Mouse (Mus musculus) kidney, embryonic 16.5 days (tissue): Measurements from ENCODE around the gene Relb. TPM values are rescaled to one million over a fixed set of nuclear protein-coding genes. Genes with fewer than 3 reads are reported as not detected.

Source experiments
- ATAC-seq: fragments of 200-750 bp; cut with Nextera tagmentation; 2 replicates; pipeline ENCODE4 v1.8.0; 2017; ENCODE audit warnings: moderate TSS enrichment; ENCODE audit not compliant: low FRiP score, low TSS enrichment
- H3K27ac ChIP-seq: fragments of 300-500 bp; sonication (generic); 2 replicates; pipeline ENCODE4 v1.5.1; 2014; ENCODE audit warnings: low read length
- H3K27me3 ChIP-seq: fragments of 300-500 bp; sonication (generic); 2 replicates; pipeline ENCODE4 v1.6.1; 2014; ENCODE audit warnings: low read length, control low read depth, mixed read lengths; ENCODE audit not compliant: insufficient read depth
- H3K36me3 ChIP-seq: fragments of 300-500 bp; sonication (generic); 2 replicates; pipeline ENCODE4 v1.6.1; 2014; ENCODE audit warnings: low read length, control low read depth, mixed read lengths; ENCODE audit not compliant: insufficient read depth
- H3K4me1 ChIP-seq: fragments of 300-500 bp; sonication (generic); 2 replicates; pipeline ENCODE4 v1.6.1; 2014; ENCODE audit warnings: low read length, control low read depth, mixed read lengths; ENCODE audit not compliant: insufficient read depth
- H3K4me2 ChIP-seq: fragments of 300-500 bp; sonication (generic); replicated peaks from 2 replicates; pipeline ENCODE4 v1.6.1; 2014; ENCODE audit warnings: low read depth, low read length
- H3K4me3 ChIP-seq: fragments of 300-500 bp; sonication (generic); 2 replicates; pipeline ENCODE4 v1.5.1; 2014; ENCODE audit warnings: mild to moderate bottlenecking, low read length
- H3K9ac ChIP-seq: fragments of 300-500 bp; sonication (generic); replicated peaks from 2 replicates; pipeline ENCODE4 v1.6.1; 2014; ENCODE audit warnings: low read length
- H3K9me3 ChIP-seq: fragments of 300-500 bp; sonication (generic); 2 replicates; pipeline ENCODE4 v1.6.1; 2016; ENCODE audit warnings: low read length, control low read depth
- WGBS: fragments of 180-500 bp; shearing (Covaris S2); extraction: QIAGEN DNeasy Blood & Tissue Kit; methylation state at CpG from one replicate; pipeline ENCODE4 v1.1.7; 2014; 5-methylcytosine and 5-hydroxymethylcytosine counted together
- polyA plus RNA-seq: library from polyadenylated mRNA; unstranded; fragments of >200 nt; fragmentation: Nextera tagmentation; extraction: Ambion mirVana; gene quantifications from 2 replicates; pipeline ENCODE4 v1.2.1, GENCODE M21; 2015

Relb gene
- polyA plus RNA-seq, 1 experiment from 2014 or later = 10.6 TPM

GRCm38 (mm10) chr7:19575559-19575958, 53.7 kb downstream of the Relb start:
- WGBS = 69% methylated on average over 3 of the region's 3 CpGs
- no peak overlapping the region for H3K4me3 ChIP-seq
- H3K4me2 ChIP-seq = no peak overlapping the region
- H3K36me3 ChIP-seq = peaks cover 9% of the 10 kb centered on the region
- no peak overlapping the region for H3K27ac ChIP-seq
- H3K9ac ChIP-seq = no peak overlapping the region
- H3K27me3 ChIP-seq = peaks cover 30% of the 10 kb centered on the region
- ATAC-seq = no peak
- H3K9me3 ChIP-seq = no peaks in the 10 kb centered on the region
- H3K4me1 ChIP-seq = peaks cover 33% of the 10 kb centered on the region

GRCm38 (mm10) chr7:19573776-19574140, 55.5 kb downstream of the Relb start:
- peak overlapping the region; percentile 90 for H3K27ac ChIP-seq
- WGBS = 23% methylated on average over 16 of the region's 16 CpGs

DNA sequence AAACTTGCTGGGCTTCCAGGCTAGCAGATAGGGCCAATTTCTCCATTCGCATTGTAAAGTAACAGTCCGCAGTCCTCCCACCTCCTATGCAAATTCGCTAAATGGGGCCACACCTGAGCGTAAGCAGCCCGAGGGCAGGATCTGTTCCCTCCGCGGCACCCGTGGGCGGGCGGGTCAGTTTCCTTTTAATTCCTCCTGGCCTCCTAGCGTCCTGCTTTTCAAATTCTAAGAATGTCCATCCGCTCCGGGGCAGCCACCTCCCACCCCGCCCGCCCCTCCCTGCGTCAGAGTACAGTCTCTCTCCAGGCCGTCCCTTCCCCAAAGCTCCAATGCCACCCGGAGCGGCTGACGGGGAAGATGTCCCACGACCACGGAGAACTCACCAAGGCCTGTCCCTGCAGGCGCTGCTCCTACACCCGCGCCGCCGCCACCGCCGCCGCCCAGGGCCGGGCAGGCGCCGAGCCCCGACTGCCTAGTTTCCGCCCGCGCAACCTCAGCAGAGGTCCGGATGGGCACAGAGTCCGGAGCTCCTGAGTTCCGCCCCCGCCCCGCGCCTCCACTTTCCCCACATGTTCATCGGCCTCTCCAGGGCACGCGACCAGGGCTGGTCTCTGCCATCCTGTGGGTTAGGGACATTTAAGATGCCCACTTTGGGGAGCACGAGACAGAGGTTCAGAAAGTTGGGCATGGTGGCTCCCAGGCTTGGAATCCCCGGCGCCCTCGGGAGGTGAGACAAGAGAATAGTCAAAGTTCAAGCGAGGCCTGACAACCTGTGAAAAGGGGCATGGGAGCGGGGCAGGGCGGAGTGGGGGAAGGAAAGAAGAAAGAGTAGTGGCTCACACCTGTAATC, 56.1 kb downstream of the Relb start:
- ATAC-seq = peak; percentile 88
- H3K36me3 ChIP-seq = peaks cover 15% of the 10 kb centered on the region
- peak overlapping the region; percentile 80 for H3K9ac ChIP-seq
- H3K4me2 ChIP-seq = peak overlapping the region; percentile 94
- peaks cover 32% of the 10 kb centered on the region for H3K4me1 ChIP-seq
- H3K4me3 ChIP-seq = peak overlapping the region; percentile 84
- no peaks in the 10 kb centered on the region for H3K9me3 ChIP-seq
- peaks cover 24% of the 10 kb centered on the region for H3K27me3 ChIP-seq
- H3K27ac ChIP-seq = peak overlapping the region; percentile 90
- WGBS = under 1% methylated on average over 53 of the region's 53 CpGs

More at GRCm38 (mm10) chr7:19573776-19574140, 55.5 kb downstream of the Relb start:
- H3K9me3 ChIP-seq = no peaks in the 10 kb centered on the region
- peak overlapping the region; percentile 94 for H3K4me2 ChIP-seq
- H3K27me3 ChIP-seq = peaks cover 30% of the 10 kb centered on the region
- peak overlapping the region; percentile 80 for H3K9ac ChIP-seq
- peaks cover 33% of the 10 kb centered on the region for H3K4me1 ChIP-seq
- H3K36me3 ChIP-seq = peaks cover 15% of the 10 kb centered on the region
- ATAC-seq = no peak
- H3K4me3 ChIP-seq = peak overlapping the region; percentile 84

GRCm38 (mm10) chr7:19569647-19570046, 59.6 kb downstream of the Relb start:
- 81% methylated on average over 3 of the region's 3 CpGs for WGBS
- Histone ChIP-seq H3K36me3 (peaks cover 28% of the 10 kb centered on the region), H3K27me3 (no peaks in the 10 kb centered on the region), H3K4me2 (no peak overlapping the region), H3K4me1 (peaks cover 18% of the 10 kb centered on the region), H3K27ac (no peak overlapping the region), H3K9me3 (no peaks in the 10 kb centered on the region), H3K4me3 (no peak overlapping the region), H3K9ac (no peak overlapping the region)
- no peak for ATAC-seq

GRCm38 (mm10) chr7:19567426-19567825, 61.8 kb downstream of the Relb start:
- no peak for ATAC-seq
- Histone ChIP-seq H3K27me3 (no peaks in the 10 kb centered on the region), H3K9me3 (peaks cover 5% of the 10 kb centered on the region), H3K4me3 (no peak overlapping the region), H3K36me3 (peaks cover 35% of the 10 kb centered on the region), H3K4me1 (peaks cover 18% of the 10 kb centered on the region), H3K9ac (no peak overlapping the region), H3K4me2 (no peak overlapping the region), H3K27ac (no peak overlapping the region)
- 89% methylated on average over 8 of the region's 8 CpGs for WGBS

- Histone ChIP-seq H3K4me3 (no peak overlapping the region), H3K36me3 (peaks cover 34% of the 10 kb centered on the region), H3K27me3 (no peaks in the 10 kb centered on the region), H3K4me2 (no peak overlapping the region), H3K4me1 (peaks cover 10% of the 10 kb centered on the region), H3K27ac (no peak overlapping the region), H3K9ac (no peak overlapping the region), H3K9me3 (peaks cover 5% of the 10 kb centered on the region)
- WGBS = 100% methylated on average over 2 of the region's 2 CpGs
- no peak for ATAC-seq
Measured at GRCm38 (mm10) chr7:19565803-19566202, 63.4 kb downstream of the Relb start.

- H3K4me1 ChIP-seq = peaks cover 23% of the 10 kb centered on the region
- H3K27me3 ChIP-seq = no peaks in the 10 kb centered on the region
- no peak overlapping the region for H3K27ac ChIP-seq
- no peak overlapping the region for H3K4me3 ChIP-seq
- H3K4me2 ChIP-seq = no peak overlapping the region
- peaks cover 5% of the 10 kb centered on the region for H3K9me3 ChIP-seq
- no peak for ATAC-seq
- no peak overlapping the region for H3K9ac ChIP-seq
- 94% methylated on average over 4 of the region's 4 CpGs for WGBS
- peaks cover 24% of the 10 kb centered on the region for H3K36me3 ChIP-seq
Measured at GRCm38 (mm10) chr7:19564455-19564854, 64.8 kb downstream of the Relb start.

DNA sequence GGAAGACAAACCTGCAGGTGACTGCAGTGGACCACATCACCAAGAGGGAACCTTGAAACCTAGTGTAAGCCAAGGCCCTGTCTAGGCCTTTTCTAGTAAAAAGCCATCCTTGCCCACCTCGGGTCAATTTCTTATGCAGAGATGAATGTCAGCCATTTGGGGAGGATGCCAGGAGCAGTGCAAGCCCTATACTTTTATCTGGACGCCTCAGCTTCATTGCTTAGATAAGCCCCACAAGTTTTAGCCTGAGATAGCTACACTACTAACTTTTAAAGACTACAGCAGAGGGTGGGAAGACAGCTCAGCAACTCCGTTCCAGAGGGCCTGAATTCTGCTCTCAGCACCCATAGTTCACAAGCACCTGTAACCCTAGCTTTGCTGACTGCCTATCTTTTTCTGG, 65.4 kb downstream of the Relb start:
- Histone ChIP-seq H3K9ac (no peak overlapping the region; the same call in 1 of the 2 replicates), H3K36me3 (peaks cover 19% of the 10 kb centered on the region), H3K27ac (no peak overlapping the region), H3K4me2 (no peak overlapping the region), H3K27me3 (no peaks in the 10 kb centered on the region), H3K4me3 (no peak overlapping the region), H3K4me1 (peaks cover 29% of the 10 kb centered on the region), H3K9me3 (peaks cover 5% of the 10 kb centered on the region)
- 81% methylated on average over 3 of the region's 3 CpGs for WGBS
- no peak for ATAC-seq

- Histone ChIP-seq H3K27me3 (no peaks in the 10 kb centered on the region), H3K9ac (peak within 1 kb of the TSS; percentile 96), H3K27ac (peak within 1 kb of the TSS; percentile 94), H3K9me3 (peaks cover 5% of the 10 kb centered on the region), H3K4me2 (peak within 1 kb of the TSS; percentile 81), H3K4me3 (peak within 1 kb of the TSS; percentile 99), H3K36me3 (peaks cover 19% of the 10 kb centered on the region), H3K4me1 (peaks cover 37% of the 10 kb centered on the region)
- 0 out of 2 replicates have a peak, but pooled peaks have one; percentile 43 for ATAC-seq
- 1% methylated on average over 19 of the region's 19 CpGs for WGBS
Measured at GRCm38 (mm10) chr7:19562643-19563410, 66.4 kb downstream of the Relb start, which contains the start of gene Ppp1r37. Gene Ppp1r37, minus strand, starts transcription at chr7:19563076.
